Mouse (Mus musculus) bone marrow macrophage, adult 2 months (primary cell): ENCODE data around the gene Fbxw8.

ENCODE experiments used
- CTCF ChIP-seq: IDR thresholded peaks from 2 replicates; pipeline ENCODE4 v1.5.1; 2012; ENCODE audit warnings: low read depth, mild to moderate bottlenecking, low read length, moderate library complexity
- POLR2A ChIP-seq: IDR thresholded peaks from 2 replicates; pipeline ENCODE4 v1.6.1; 2012; ENCODE audit warnings: mild to moderate bottlenecking, low read depth, low read length, borderline replicate concordance

GRCm38 (mm10) chr5:118089102-118089501, 66.2 kb downstream of the Fbxw8 start:
- no peak for TF ChIP-seq CTCF
- no peak for TF ChIP-seq POLR2A
